Mouse (Mus musculus) forebrain, embryonic 10.5 days (tissue): ENCODE measurements around the gene Arsj. TPM values are rescaled to one million over a fixed set of nuclear protein-coding genes. Genes with fewer than 3 reads are reported as not detected.
A peak's percentile ranks its signal among the peaks of the same experiment; 100 is the strongest.

Source experiments
- DNase-seq: peaks from one replicate; pipeline ENCODE4 v3.0.0-alpha.2; 2017; ENCODE audit warnings: low spot score; ENCODE audit errors: extremely low spot score
- H3K27ac ChIP-seq: fragments of 300-500 bp; sonication (generic); 2 replicates; pipeline ENCODE4 v1.5.1; 2016; ENCODE audit warnings: mild to moderate bottlenecking
- H3K27me3 ChIP-seq: fragments of 300-500 bp; sonication (generic); 2 replicates; pipeline ENCODE4 v1.6.1; 2016; ENCODE audit warnings: mild to moderate bottlenecking; ENCODE audit not compliant: poor library complexity, severe bottlenecking
- H3K36me3 ChIP-seq: fragments of 300-500 bp; sonication (generic); replicated peaks from 2 replicates; pipeline ENCODE4 v1.6.1; 2016; ENCODE audit warnings: mild to moderate bottlenecking, moderate library complexity
- H3K4me1 ChIP-seq: fragments of 300-500 bp; sonication (generic); 2 replicates; pipeline ENCODE4 v1.6.1; 2016
- H3K4me3 ChIP-seq: fragments of 300-500 bp; sonication (generic); 2 replicates; pipeline ENCODE4 v1.5.1; 2016; ENCODE audit warnings: mild to moderate bottlenecking, moderate library complexity
- H3K9me3 ChIP-seq: fragments of 300-500 bp; sonication (generic); 2 replicates; pipeline ENCODE4 v1.6.1; 2016; ENCODE audit warnings: mild to moderate bottlenecking, moderate library complexity
- WGBS: fragments of 180-500 bp; shearing (Covaris S2); methylation state at CpG from one replicate; pipeline ENCODE4 v1.1.7; 2016; 5-methylcytosine and 5-hydroxymethylcytosine counted together
- polyA plus RNA-seq: library from polyadenylated mRNA; unstranded; fragments of >200 nt; fragmentation: Nextera tagmentation; extraction: Ambion mirVana; gene quantifications from 2 replicates; pipeline ENCODE4 v1.2.1, GENCODE M21; 2016

Gene Arsj
- polyA plus RNA-seq, 1 experiment from 2014 or later, result 0.10 TPM

DNA sequence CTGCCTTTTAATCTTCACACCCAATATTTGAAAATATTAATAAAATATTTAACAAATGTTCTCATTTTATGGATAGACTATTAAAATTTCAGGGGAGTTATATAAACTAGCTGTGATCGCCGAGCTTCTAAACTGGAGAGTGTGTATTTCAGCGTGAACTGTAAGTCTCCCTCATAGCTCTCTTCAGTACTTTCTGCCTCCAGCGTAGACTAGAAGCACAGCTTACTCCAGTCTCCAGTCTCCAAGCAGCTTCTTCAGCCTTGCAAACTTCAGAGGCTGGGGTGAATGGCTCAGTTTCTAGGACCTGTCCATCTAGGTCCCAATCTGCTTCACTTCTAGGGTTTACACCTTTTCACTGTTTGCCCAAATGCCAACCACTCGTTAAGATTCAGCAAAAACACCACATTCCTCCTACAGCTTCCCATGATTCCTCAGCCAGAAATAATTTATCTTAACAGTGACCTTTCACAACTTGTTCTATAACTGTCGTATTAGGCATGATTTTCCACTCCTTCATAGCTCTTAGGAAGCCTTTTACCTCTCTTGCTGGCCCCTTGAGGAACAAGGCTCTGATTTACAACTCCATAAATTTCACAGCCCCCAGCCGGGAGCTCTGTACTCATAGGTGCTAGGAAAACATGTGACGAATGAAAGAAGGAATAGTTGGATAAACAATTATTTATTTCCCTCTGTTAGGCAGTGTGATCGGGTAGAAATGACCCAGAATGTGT, 9.5 kb downstream of the Arsj start:
- no peaks in the 10 kb centered on the region for H3K27me3 ChIP-seq
- H3K9me3 ChIP-seq, result no peaks in the 10 kb centered on the region
- H3K27ac ChIP-seq, result no peak overlapping the region
- no peaks in the 10 kb centered on the region for H3K4me1 ChIP-seq
- no peak for DNase-seq
- no peak overlapping the region for H3K4me3 ChIP-seq
- no peaks in the 10 kb centered on the region for H3K36me3 ChIP-seq
- 88% methylated on average over 9 of the region's 9 CpGs for WGBS

- Histone ChIP-seq H3K9me3 (no peaks in the 10 kb centered on the region), H3K36me3 (no peaks in the 10 kb centered on the region), H3K4me3 (no peak overlapping the region), H3K4me1 (no peaks in the 10 kb centered on the region), H3K27ac (no peak overlapping the region), H3K27me3 (no peaks in the 10 kb centered on the region)
- no peak for DNase-seq
- 92% methylated on average over 1 of the region's 1 CpGs for WGBS
These were observed 10.2 kb downstream of the Arsj start for GRCm38 (mm10) chr3:126373721-126374120.

DNA sequence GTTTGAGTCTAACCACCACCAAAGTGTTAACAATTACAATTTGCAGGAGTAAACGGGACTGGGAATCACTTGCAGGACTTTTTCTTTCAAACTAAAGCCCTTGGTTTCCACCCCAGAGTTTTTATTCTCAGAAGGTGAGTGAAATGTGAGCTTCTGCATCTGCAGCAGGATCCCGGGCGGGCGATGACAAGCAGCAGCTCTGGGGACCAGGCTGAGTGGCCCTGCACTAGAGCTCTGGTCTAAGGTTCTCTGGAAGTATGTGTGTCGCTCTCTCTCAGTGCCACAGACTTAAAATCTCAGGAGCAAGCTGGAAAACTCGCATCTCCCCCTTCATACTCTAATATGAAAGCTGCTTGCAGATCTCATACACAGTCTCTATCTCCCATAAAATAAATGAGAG, 15.8 kb downstream of the Arsj start:
- Histone ChIP-seq H3K27ac (no peak overlapping the region), H3K4me3 (no peak overlapping the region), H3K9me3 (no peaks in the 10 kb centered on the region), H3K36me3 (no peaks in the 10 kb centered on the region), H3K27me3 (no peaks in the 10 kb centered on the region), H3K4me1 (no peaks in the 10 kb centered on the region)
- no peak for DNase-seq
- WGBS, result 82% methylated on average over 6 of the region's 6 CpGs

GRCm38 (mm10) chr3:126379702-126380101, 16.2 kb downstream of the Arsj start:
- WGBS, result 85% methylated on average over 2 of the region's 2 CpGs
- Histone ChIP-seq H3K4me3 (no peak overlapping the region), H3K4me1 (no peaks in the 10 kb centered on the region), H3K27me3 (no peaks in the 10 kb centered on the region), H3K9me3 (no peaks in the 10 kb centered on the region), H3K36me3 (no peaks in the 10 kb centered on the region), H3K27ac (no peak overlapping the region)
- DNase-seq, result no peak

GRCm38 (mm10) chr3:126383276-126383675, 19.8 kb downstream of the Arsj start:
- Histone ChIP-seq H3K27me3 (no peaks in the 10 kb centered on the region), H3K4me1 (no peaks in the 10 kb centered on the region), H3K4me3 (no peak overlapping the region), H3K27ac (no peak overlapping the region), H3K9me3 (no peaks in the 10 kb centered on the region), H3K36me3 (no peaks in the 10 kb centered on the region)
- no peak for DNase-seq
- WGBS, result 94% methylated on average over 6 of the region's 6 CpGs

GRCm38 (mm10) chr3:126384657-126385438, 21.4 kb downstream of the Arsj start:
- Histone ChIP-seq H3K27me3 (no peaks in the 10 kb centered on the region), H3K27ac (no peak overlapping the region), H3K4me3 (no peak overlapping the region), H3K36me3 (no peaks in the 10 kb centered on the region), H3K9me3 (no peaks in the 10 kb centered on the region), H3K4me1 (no peaks in the 10 kb centered on the region)
- WGBS, result 85% methylated on average over 14 of the region's 14 CpGs
- DNase-seq, result no peak

DNA sequence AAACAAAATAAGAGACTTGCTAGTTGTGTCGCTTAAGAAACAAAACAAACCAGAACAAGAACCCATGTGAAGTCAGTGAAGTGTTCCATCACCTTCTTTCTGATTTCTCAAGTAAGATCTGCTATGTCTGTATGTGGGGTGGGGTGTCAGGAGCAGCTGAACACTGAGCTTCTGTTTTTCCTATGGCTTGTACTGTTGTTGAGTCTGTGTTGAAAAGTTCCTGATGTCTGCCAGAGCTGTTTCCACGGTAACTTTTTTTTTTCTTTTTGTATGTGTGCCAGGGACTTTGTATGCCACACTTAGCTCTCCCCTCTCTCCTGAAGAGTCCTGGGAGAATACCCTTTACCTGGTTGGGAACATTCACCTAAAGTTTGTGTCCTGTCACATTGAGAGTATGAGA, 34.0 kb downstream of the Arsj start:
- no peak overlapping the region for H3K27ac ChIP-seq
- DNase-seq, result no peak
- H3K9me3 ChIP-seq, result no peaks in the 10 kb centered on the region
- 91% methylated on average over 2 of the region's 2 CpGs for WGBS
- no peaks in the 10 kb centered on the region for H3K36me3 ChIP-seq
- H3K27me3 ChIP-seq, result no peaks in the 10 kb centered on the region
- H3K4me3 ChIP-seq, result no peak overlapping the region
- no peaks in the 10 kb centered on the region for H3K4me1 ChIP-seq

- H3K36me3 ChIP-seq, result no peaks in the 10 kb centered on the region
- no peaks in the 10 kb centered on the region for H3K27me3 ChIP-seq
- H3K9me3 ChIP-seq, result no peaks in the 10 kb centered on the region
- DNase-seq, result no peak
- no peaks in the 10 kb centered on the region for H3K4me1 ChIP-seq
- 75% methylated on average over 7 of the region's 7 CpGs for WGBS
- H3K27ac ChIP-seq, result no peak overlapping the region
- H3K4me3 ChIP-seq, result no peak overlapping the region
These were observed 34.6 kb downstream of the Arsj start for GRCm38 (mm10) chr3:126397985-126398630.

DNA sequence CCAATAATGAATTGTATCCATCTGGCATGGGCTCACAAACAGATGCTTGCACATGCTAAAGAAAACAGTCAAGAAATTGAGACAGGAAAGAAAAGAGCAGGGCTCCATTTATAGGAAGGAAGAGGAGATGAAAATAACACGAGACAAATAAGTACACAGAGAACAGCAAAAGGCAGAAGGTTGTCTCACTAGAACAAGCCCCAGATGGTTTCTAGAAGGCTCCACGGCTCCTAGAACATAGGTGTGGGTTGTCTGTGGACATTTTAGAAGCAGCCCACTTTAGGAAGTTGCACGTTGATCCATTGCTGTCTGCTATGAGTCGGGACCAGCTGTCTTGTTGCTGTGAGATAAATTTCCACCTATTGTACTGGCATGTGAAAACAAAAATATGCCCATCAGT, 37.2 kb downstream of the Arsj start:
- WGBS, result 83% methylated on average over 4 of the region's 4 CpGs
- Histone ChIP-seq H3K9me3 (no peaks in the 10 kb centered on the region), H3K36me3 (no peaks in the 10 kb centered on the region), H3K27ac (no peak overlapping the region), H3K27me3 (no peaks in the 10 kb centered on the region), H3K4me3 (no peak overlapping the region), H3K4me1 (no peaks in the 10 kb centered on the region)
- DNase-seq, result no peak

DNA sequence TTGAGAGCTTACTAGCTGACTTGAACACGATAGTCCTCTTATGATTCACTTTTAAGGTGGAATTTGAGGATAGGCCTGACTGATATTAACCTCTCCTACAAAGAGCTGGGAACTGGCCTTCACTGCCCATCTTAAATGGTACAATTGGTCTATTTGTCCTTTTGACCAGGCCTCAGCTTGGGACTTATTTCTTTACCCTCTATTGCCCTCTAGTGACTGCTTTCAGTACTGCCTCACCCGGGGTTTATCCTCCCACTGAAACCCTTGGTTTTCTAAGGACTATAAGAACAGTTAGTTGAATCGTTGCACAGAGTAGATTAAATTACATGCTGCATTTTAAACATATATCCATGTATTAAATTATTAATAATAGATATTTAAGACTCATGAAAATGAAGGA, 39.4 kb downstream of the Arsj start:
- 31% methylated on average over 3 of the region's 3 CpGs for WGBS
- no peaks in the 10 kb centered on the region for H3K36me3 ChIP-seq

DNA sequence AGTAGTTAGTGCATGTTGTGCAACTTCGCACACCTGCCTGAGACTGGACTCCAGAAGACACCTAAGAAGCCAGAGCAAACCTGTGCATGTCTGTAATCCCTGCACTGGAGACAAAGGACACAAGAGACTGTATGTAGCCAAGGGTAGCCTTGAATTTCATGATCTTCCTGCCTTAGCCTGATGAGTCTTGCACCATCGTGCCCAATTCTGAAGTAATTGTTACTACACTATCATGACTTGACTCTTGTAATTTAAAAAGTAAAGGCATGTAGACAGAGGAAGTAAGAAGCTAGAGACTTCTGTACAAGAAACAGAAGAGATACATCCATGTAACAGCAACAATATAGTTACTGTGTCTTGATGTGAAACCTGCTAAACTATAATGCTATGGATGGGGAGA, 40.7 kb downstream of the Arsj start:
- H3K9me3 ChIP-seq, result no peaks in the 10 kb centered on the region
- H3K36me3 ChIP-seq, result no peaks in the 10 kb centered on the region
- no peaks in the 10 kb centered on the region for H3K27me3 ChIP-seq
- WGBS, result 94% methylated on average over 2 of the region's 2 CpGs
- no peak overlapping the region for H3K27ac ChIP-seq
- H3K4me1 ChIP-seq, result no peaks in the 10 kb centered on the region
- no peak overlapping the region for H3K4me3 ChIP-seq
- no peak for DNase-seq

More for the DNA sequence above, 39.4 kb downstream of the Arsj start:
- Histone ChIP-seq H3K27ac (no peak overlapping the region), H3K4me1 (no peaks in the 10 kb centered on the region), H3K9me3 (no peaks in the 10 kb centered on the region), H3K4me3 (no peak overlapping the region), H3K27me3 (no peaks in the 10 kb centered on the region)
- DNase-seq, result peak; percentile 64

GRCm38 (mm10) chr3:126430524-126431064, 67.1 kb downstream of the Arsj start:
- no peak overlapping the region for H3K27ac ChIP-seq
- H3K4me3 ChIP-seq, result no peak overlapping the region
- H3K36me3 ChIP-seq, result no peaks in the 10 kb centered on the region
- no peak for DNase-seq
- WGBS, result 91% methylated on average over 3 of the region's 3 CpGs
- H3K27me3 ChIP-seq, result no peaks in the 10 kb centered on the region
- H3K4me1 ChIP-seq, result peaks cover 7% of the 10 kb centered on the region
- H3K9me3 ChIP-seq, result no peaks in the 10 kb centered on the region

DNA sequence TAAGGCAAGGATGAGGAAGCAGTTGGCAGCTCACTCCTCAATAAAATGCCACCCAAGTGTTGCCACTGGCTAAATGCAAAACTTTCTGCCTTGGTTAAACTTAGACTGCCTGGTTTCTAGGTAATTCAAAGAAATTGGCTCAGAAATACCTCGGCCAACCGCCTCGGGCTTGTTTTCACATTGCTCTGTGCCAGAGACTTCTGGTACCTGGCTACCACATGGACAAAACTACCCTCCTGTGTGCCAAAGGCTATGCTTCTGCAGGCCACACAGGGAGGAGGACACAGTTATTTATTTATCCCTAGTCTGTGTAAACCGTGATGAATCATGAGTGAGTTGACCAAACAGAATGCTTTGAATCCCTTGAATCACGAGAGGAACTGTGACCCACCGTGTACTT, 75.8 kb downstream of the Arsj start:
- no peaks in the 10 kb centered on the region for H3K4me1 ChIP-seq
- DNase-seq, result no peak
- H3K9me3 ChIP-seq, result no peaks in the 10 kb centered on the region
- H3K4me3 ChIP-seq, result no peak overlapping the region
- no peaks in the 10 kb centered on the region for H3K27me3 ChIP-seq
- 87% methylated on average over 6 of the region's 6 CpGs for WGBS
- H3K36me3 ChIP-seq, result no peaks in the 10 kb centered on the region
- no peak overlapping the region for H3K27ac ChIP-seq
